Mouse (Mus musculus): ENCODE measurements around the gene Ralgps1. TPM values are rescaled to one million over a fixed set of nuclear protein-coding genes. Genes with fewer than 3 reads are reported as not detected.

The Ralgps1 gene
- polyA plus RNA-seq, 1 experiment, result 66.0 TPM

- no peak overlapping the region for H3K4me3 ChIP-seq (ENCODE audit: insufficient read depth, low read length)
- TF ChIP-seq CTCF (IDR thresholded peaks at IDR 0.05; ENCODE audit: extremely low read depth, insufficient read depth, low read length), result no peak
- no peak for TF ChIP-seq POLR2A (IDR thresholded peaks at IDR 0.05; ENCODE audit: extremely low read depth, insufficient read depth, low read length)
- H3K27ac ChIP-seq (ENCODE audit: insufficient read depth, low read length), result no peak overlapping the region
- peaks cover 25% of the 10 kb centered on the region for H3K4me1 ChIP-seq (ENCODE audit: control insufficient read depth, insufficient read depth, low read length)
Measured at GRCm38 (mm10) chr2:33349581-33349980, 21.7 kb downstream of the Ralgps1 start.

GRCm38 (mm10) chr2:33349081-33349480 lies 22.2 kb downstream of the Ralgps1 start:
- peaks cover 22% of the 10 kb centered on the region for H3K4me1 ChIP-seq (ENCODE audit: control insufficient read depth, insufficient read depth, low read length)
- H3K27ac ChIP-seq (ENCODE audit: insufficient read depth, low read length), result no peak overlapping the region
- H3K4me3 ChIP-seq (ENCODE audit: insufficient read depth, low read length), result no peak overlapping the region
- TF ChIP-seq POLR2A (IDR thresholded peaks at IDR 0.05; ENCODE audit: extremely low read depth, insufficient read depth, low read length) (no peak), CTCF (IDR thresholded peaks at IDR 0.05; ENCODE audit: extremely low read depth, insufficient read depth, low read length) (peak; percentile 86)

DNA sequence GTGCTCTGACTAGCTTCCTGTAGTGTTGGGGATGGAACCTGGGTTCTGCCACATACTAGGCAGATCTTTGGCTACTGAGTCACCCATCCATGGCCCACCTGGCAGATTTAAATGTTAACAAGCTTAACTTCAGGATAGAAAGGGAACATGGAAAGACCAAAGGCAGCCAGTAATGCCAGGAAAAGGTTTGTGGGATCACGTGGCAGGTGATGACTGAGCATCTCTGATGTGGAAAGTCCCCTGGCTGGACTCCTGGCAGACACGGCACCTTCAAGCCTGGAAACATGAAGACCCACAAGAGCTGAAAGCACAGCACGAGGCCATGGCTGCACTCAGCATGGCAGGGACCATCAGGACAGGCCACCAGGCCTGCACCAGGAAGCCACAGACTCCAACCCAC lies 23.0 kb downstream of the Ralgps1 start:
- H3K4me1 ChIP-seq (ENCODE audit: control insufficient read depth, insufficient read depth, low read length), result peaks cover 22% of the 10 kb centered on the region
- no peak for TF ChIP-seq CTCF (IDR thresholded peaks at IDR 0.05; ENCODE audit: extremely low read depth, insufficient read depth, low read length)
- TF ChIP-seq POLR2A (IDR thresholded peaks at IDR 0.05; ENCODE audit: extremely low read depth, insufficient read depth, low read length), result no peak
- no peak overlapping the region for H3K27ac ChIP-seq (ENCODE audit: insufficient read depth, low read length)
- H3K4me3 ChIP-seq (ENCODE audit: insufficient read depth, low read length), result no peak overlapping the region

DNA sequence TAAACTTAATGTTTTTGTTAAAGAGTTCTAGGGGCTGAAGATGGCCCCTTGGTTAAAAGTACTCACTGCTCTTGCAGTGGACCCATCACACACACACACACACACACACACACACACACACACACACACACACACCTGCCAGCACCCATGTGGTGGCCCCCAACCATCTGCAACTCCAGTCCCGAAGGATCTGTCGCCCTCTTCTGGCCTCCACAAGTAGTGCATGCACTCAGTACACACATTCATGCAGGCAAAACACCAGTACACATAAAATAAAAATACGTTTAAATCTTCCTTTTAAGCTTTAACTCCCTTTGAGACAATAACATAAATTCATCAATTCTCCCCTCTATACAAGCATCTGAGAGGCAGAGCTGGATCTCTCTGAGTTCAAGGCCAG lies 23.7 kb downstream of the Ralgps1 start:
- Histone ChIP-seq H3K4me1 (ENCODE audit: control insufficient read depth, insufficient read depth, low read length) (peaks cover 17% of the 10 kb centered on the region), H3K27ac (ENCODE audit: insufficient read depth, low read length) (no peak overlapping the region), H3K4me3 (ENCODE audit: insufficient read depth, low read length) (no peak overlapping the region)
- TF ChIP-seq CTCF (IDR thresholded peaks at IDR 0.05; ENCODE audit: extremely low read depth, insufficient read depth, low read length) (peak; percentile 63), POLR2A (IDR thresholded peaks at IDR 0.05; ENCODE audit: extremely low read depth, insufficient read depth, low read length) (no peak)

- Histone ChIP-seq H3K4me1 (ENCODE audit: control insufficient read depth, insufficient read depth, low read length) (peaks cover 18% of the 10 kb centered on the region), H3K27ac (ENCODE audit: insufficient read depth, low read length) (no peak overlapping the region)
- TF ChIP-seq CTCF (IDR thresholded peaks at IDR 0.05; ENCODE audit: extremely low read depth, insufficient read depth, low read length), result no peak
Measured at GRCm38 (mm10) chr2:33346749-33347148, 24.5 kb downstream of the Ralgps1 start.

GRCm38 (mm10) chr2:33345956-33346355 lies 25.3 kb downstream of the Ralgps1 start:
- Histone ChIP-seq H3K27ac (ENCODE audit: insufficient read depth, low read length) (no peak overlapping the region), H3K4me1 (ENCODE audit: control insufficient read depth, insufficient read depth, low read length) (peaks cover 18% of the 10 kb centered on the region), H3K4me3 (ENCODE audit: insufficient read depth, low read length) (no peak overlapping the region)
- no peak for TF ChIP-seq CTCF (IDR thresholded peaks at IDR 0.05; ENCODE audit: extremely low read depth, insufficient read depth, low read length)
- TF ChIP-seq POLR2A (IDR thresholded peaks at IDR 0.05; ENCODE audit: extremely low read depth, insufficient read depth, low read length), result 0 out of 2 replicates have a peak, but pooled peaks have one; percentile 18

More at GRCm38 (mm10) chr2:33346749-33347148, 24.5 kb downstream of the Ralgps1 start:
- no peak overlapping the region for H3K4me3 ChIP-seq (ENCODE audit: insufficient read depth, low read length)

- no peak overlapping the region for H3K27ac ChIP-seq (ENCODE audit: insufficient read depth, low read length)
- H3K4me1 ChIP-seq (ENCODE audit: control insufficient read depth, insufficient read depth, low read length), result peaks cover 18% of the 10 kb centered on the region
- TF ChIP-seq CTCF (IDR thresholded peaks at IDR 0.05; ENCODE audit: extremely low read depth, insufficient read depth, low read length) (no peak), POLR2A (IDR thresholded peaks at IDR 0.05; ENCODE audit: extremely low read depth, insufficient read depth, low read length) (no peak)
- H3K4me3 ChIP-seq (ENCODE audit: insufficient read depth, low read length), result no peak overlapping the region
Measured at GRCm38 (mm10) chr2:33345475-33345874, 25.8 kb downstream of the Ralgps1 start.

DNA sequence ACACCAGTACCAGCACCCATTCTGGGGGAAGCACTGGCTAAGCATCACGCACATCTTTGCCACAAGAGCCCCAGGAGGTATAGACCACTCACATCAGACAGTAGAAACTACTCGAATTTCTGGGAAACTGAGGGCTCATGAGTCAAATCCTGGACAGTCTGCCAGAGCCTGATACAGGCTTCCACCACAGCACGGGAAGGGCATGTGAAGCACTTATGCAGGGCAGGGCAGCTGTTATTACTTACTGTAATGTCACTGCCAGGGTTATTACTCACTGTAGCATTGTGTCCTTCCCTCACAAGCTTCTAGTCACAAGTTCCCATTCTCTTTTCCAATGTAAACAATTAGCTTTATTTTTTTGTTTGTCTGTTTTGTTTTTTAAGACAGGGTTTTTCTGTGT lies 27.9 kb downstream of the Ralgps1 start:
- Histone ChIP-seq H3K4me1 (ENCODE audit: control insufficient read depth, insufficient read depth, low read length) (peaks cover 17% of the 10 kb centered on the region), H3K27ac (ENCODE audit: insufficient read depth, low read length) (no peak overlapping the region), H3K4me3 (ENCODE audit: insufficient read depth, low read length) (no peak overlapping the region)
- TF ChIP-seq POLR2A (IDR thresholded peaks at IDR 0.05; ENCODE audit: extremely low read depth, insufficient read depth, low read length) (no peak), CTCF (IDR thresholded peaks at IDR 0.05; ENCODE audit: extremely low read depth, insufficient read depth, low read length) (no peak)

- Histone ChIP-seq H3K4me1 (ENCODE audit: control insufficient read depth, insufficient read depth, low read length) (peaks cover 17% of the 10 kb centered on the region), H3K4me3 (ENCODE audit: insufficient read depth, low read length) (no peak overlapping the region), H3K27ac (ENCODE audit: insufficient read depth, low read length) (no peak overlapping the region)
- no peak for TF ChIP-seq CTCF (IDR thresholded peaks at IDR 0.05; ENCODE audit: extremely low read depth, insufficient read depth, low read length)
- no peak for TF ChIP-seq POLR2A (IDR thresholded peaks at IDR 0.05; ENCODE audit: extremely low read depth, insufficient read depth, low read length)
Measured at GRCm38 (mm10) chr2:33342148-33342547, 29.1 kb downstream of the Ralgps1 start.

GRCm38 (mm10) chr2:33335789-33336188 lies 35.5 kb downstream of the Ralgps1 start:
- no peak overlapping the region for H3K27ac ChIP-seq (ENCODE audit: insufficient read depth, low read length)
- no peaks in the 10 kb centered on the region for H3K4me1 ChIP-seq (ENCODE audit: control insufficient read depth, insufficient read depth, low read length)
- TF ChIP-seq CTCF (IDR thresholded peaks at IDR 0.05; ENCODE audit: extremely low read depth, insufficient read depth, low read length) (no peak), POLR2A (IDR thresholded peaks at IDR 0.05; ENCODE audit: extremely low read depth, insufficient read depth, low read length) (no peak)
- no peak overlapping the region for H3K4me3 ChIP-seq (ENCODE audit: insufficient read depth, low read length)
